Comparison of ENCODE assay signal across 17 mouse cellular contexts in genomic region chr17:73303676-73304075, GRCm38 (mm10).
A peak's percentile ranks its signal among the peaks of the same experiment; 100 is the strongest.
DNase-seq lines count a peak whose midpoint lies in the region; ATAC-seq and TF ChIP-seq lines count a peak whose summit lies in the region.
"Had no signal": no experiment of that assay in that cellular context is flagged by ENCODE, and none has a peak within 500 bp of the region (broad histone marks: within the 10 kb centered on the region; RNA-seq: fewer than 3 reads in every experiment).

No protein-coding gene starts in this region.

- H3K4me1 ChIP-seq in hindbrain, embryonic 11.5 days (replicated peaks; ENCODE audit: control insufficient read depth, insufficient read depth, low read length) = no peaks in the 10 kb centered on the region
- 0 out of 2 replicates have a peak, but pooled peaks cover 3% of the 10 kb centered on the region for H3K4me1 ChIP-seq in hindbrain, embryonic 14.5 days (replicated peaks; ENCODE audit: control insufficient read depth, insufficient read depth, low read length)
- peaks cover 8% of the 10 kb centered on the region for H3K4me1 ChIP-seq in testis, adult 2 months (ENCODE audit: control insufficient read depth, insufficient read depth, low read length)
- H3K4me1 ChIP-seq: forebrain, embryonic 12.5 days had no signal

- no peaks in the 10 kb centered on the region for H3K27me3 ChIP-seq in hindbrain, embryonic 11.5 days (ENCODE audit: control insufficient read depth, insufficient read depth, low read length)
- no peaks in the 10 kb centered on the region for H3K27me3 ChIP-seq in hindbrain, embryonic 14.5 days (ENCODE audit: control insufficient read depth, insufficient read depth, low read length)
- no peaks in the 10 kb centered on the region for H3K27me3 ChIP-seq in testis, adult 2 months (ENCODE audit: control insufficient read depth, insufficient read depth, low read length)
- H3K27me3 ChIP-seq: forebrain, embryonic 15.5 days had no signal

- no peak for TF ChIP-seq CTCF in testis, adult 2 months (IDR thresholded peaks at IDR 0.05; ENCODE audit: control insufficient read depth, insufficient read depth, insufficient replicate concordance, low read depth, low read length)

- H3K9ac ChIP-seq in hindbrain, embryonic 11.5 days (ENCODE audit: low read depth, low read length) = no peak overlapping the region
- no peak overlapping the region for H3K9ac ChIP-seq in hindbrain, embryonic 14.5 days
- H3K9ac ChIP-seq: embryonic facial prominence, embryonic 13.5 days; forebrain, embryonic 12.5 days; forebrain, embryonic 15.5 days; heart, embryonic 12.5 days; heart, embryonic 15.5 days; hindbrain, embryonic 13.5 days had no signal

- H3K9me3 ChIP-seq in hindbrain, embryonic 11.5 days (ENCODE audit: control insufficient read depth, low read length) = no peaks in the 10 kb centered on the region
- H3K9me3 ChIP-seq in hindbrain, embryonic 14.5 days (ENCODE audit: control insufficient read depth, low read length) = no peaks in the 10 kb centered on the region
- H3K9me3 ChIP-seq: embryonic facial prominence, embryonic 10.5 days; embryonic facial prominence, embryonic 13.5 days; forebrain, embryonic 12.5 days; forebrain, embryonic 15.5 days; heart, embryonic 12.5 days; heart, embryonic 15.5 days; hindbrain, embryonic 13.5 days had no signal

- H3K4me3 ChIP-seq in hindbrain, embryonic 11.5 days (ENCODE audit: low read depth, low read length) = no peak overlapping the region
- H3K4me3 ChIP-seq in hindbrain, embryonic 14.5 days (replicated peaks; ENCODE audit: low read length) = no peak overlapping the region
- H3K4me3 ChIP-seq in testis, adult 2 months (ENCODE audit: control insufficient read depth, low read depth, low read length) = peak overlapping the region; percentile 16
- H3K4me3 ChIP-seq: embryonic facial prominence, embryonic 10.5 days; embryonic facial prominence, embryonic 13.5 days; erythroblast, embryonic 14.5 days; forebrain, embryonic 12.5 days; forebrain, embryonic 15.5 days; heart, embryonic 12.5 days; heart, embryonic 15.5 days; hindbrain, embryonic 13.5 days had no signal

- DNase-seq in embryo, embryonic 10 days (ENCODE audit: low spot score) = peak; percentile 11
- DNase-seq in embryo, embryonic 11 days = no peak
- peak; percentile 17 for DNase-seq in hindbrain, embryonic 11.5 days (ENCODE audit: low spot score)
- DNase-seq in hindbrain, embryonic 14.5 days (ENCODE audit: low spot score) = no peak
- DNase-seq in testis, postnatal 14 days (ENCODE audit: low spot score) = no peak
- DNase-seq in ovary, postnatal 10 days (ENCODE audit: low spot score) = no peak

- no peak for ATAC-seq in hindbrain, embryonic 11.5 days (ENCODE audit: low FRiP score)
- no peak for ATAC-seq in hindbrain, embryonic 14.5 days (ENCODE audit: low FRiP score)
- ATAC-seq: Patski had no signal

- no peaks in the 10 kb centered on the region for H3K36me3 ChIP-seq in hindbrain, embryonic 11.5 days (ENCODE audit: control insufficient read depth, insufficient read depth, low read length)
- no peaks in the 10 kb centered on the region for H3K36me3 ChIP-seq in hindbrain, embryonic 14.5 days (replicated peaks; ENCODE audit: control insufficient read depth, insufficient read depth)
- no peaks in the 10 kb centered on the region for H3K36me3 ChIP-seq in testis, adult 2 months (ENCODE audit: control insufficient read depth, insufficient read depth, low read length)
- H3K36me3 ChIP-seq: embryonic facial prominence, embryonic 10.5 days; embryonic facial prominence, embryonic 13.5 days; forebrain, embryonic 12.5 days; forebrain, embryonic 15.5 days; heart, embryonic 12.5 days; heart, embryonic 15.5 days; hindbrain, embryonic 13.5 days had no signal

- H3K4me2 ChIP-seq in hindbrain, embryonic 11.5 days (replicated peaks; ENCODE audit: low read depth, low read length) = no peak overlapping the region
- no peak overlapping the region for H3K4me2 ChIP-seq in hindbrain, embryonic 14.5 days (replicated peaks)
- H3K4me2 ChIP-seq: embryonic facial prominence, embryonic 13.5 days; forebrain, embryonic 12.5 days; forebrain, embryonic 15.5 days; heart, embryonic 12.5 days; heart, embryonic 15.5 days; hindbrain, embryonic 13.5 days had no signal

- no peak for TF ChIP-seq POLR2A in testis, adult 2 months (IDR thresholded peaks at IDR 0.05; ENCODE audit: control insufficient read depth, low read depth, low read length)

- WGBS in hindbrain, embryonic 11.5 days = 70% methylated on average over 13 of the region's 13 CpGs
- WGBS in hindbrain, embryonic 14.5 days = 64% methylated on average over 13 of the region's 13 CpGs

- no peak overlapping the region for H3K27ac ChIP-seq in hindbrain, embryonic 11.5 days (ENCODE audit: low read depth, low read length)
- no peak overlapping the region for H3K27ac ChIP-seq in hindbrain, embryonic 14.5 days
- no peak overlapping the region for H3K27ac ChIP-seq in testis, adult 2 months (ENCODE audit: control insufficient read depth, insufficient read depth, low read depth, low read length)
- H3K27ac ChIP-seq: embryonic facial prominence, embryonic 10.5 days; embryonic facial prominence, embryonic 13.5 days; forebrain, embryonic 12.5 days; forebrain, embryonic 15.5 days; heart, embryonic 15.5 days; hindbrain, embryonic 13.5 days; hindbrain, postnatal 0 days had no signal

Comparison
In these comparisons a context has a peak if more than half of its experiments do, and no peak if none do; other contexts are left out.
1. DNase-seq: peak in embryo, embryonic 10 days (single experiment) and hindbrain, embryonic 11.5 days (single experiment); none in embryo, embryonic 11 days (single experiment), hindbrain, embryonic 14.5 days (single experiment), testis, postnatal 14 days (single experiment) and ovary, postnatal 10 days (single experiment).